ENCODE assay signal across 11 mouse cellular contexts in genomic region chr3:132983845-132984485, GRCm38 (mm10). TPM values are rescaled to one million over a fixed set of nuclear protein-coding genes. Genes with fewer than 3 reads are reported as not detected.
DNase-seq lines count a peak whose midpoint lies in the region; ATAC-seq lines count a peak whose summit lies in the region.
"Had no signal": no experiment of that assay in that cellular context is flagged by ENCODE, and none has a peak within 500 bp of the region (broad histone marks: within the 10 kb centered on the region; RNA-seq: fewer than 3 reads in every experiment).

No protein-coding gene starts in this region.

- no peak for ATAC-seq in hindbrain, embryonic 13.5 days (ENCODE audit: low FRiP score)
- peak; percentile 93 for ATAC-seq in intestine, embryonic 16.5 days
- ATAC-seq in monocyte, adult 5-6 weeks (replicated peaks; ENCODE audit: insufficient number of reproducible peaks, low FRiP score, low TSS enrichment, poor library complexity, severe bottlenecking), result no peak
- ATAC-seq: forebrain, embryonic 15.5 days had no signal

- peaks cover 9% of the 10 kb centered on the region; the same call in 1 of the 2 replicates for H3K36me3 ChIP-seq in hindbrain, embryonic 13.5 days
- peaks cover 48% of the 10 kb centered on the region for H3K36me3 ChIP-seq in hindbrain, embryonic 10.5 days
- no peaks in the 10 kb centered on the region for H3K36me3 ChIP-seq in intestine, embryonic 16.5 days (ENCODE audit: control insufficient read depth, insufficient read depth, low read length)
- H3K36me3 ChIP-seq: forebrain, embryonic 15.5 days; hindbrain, embryonic 15.5 days had no signal

- H3K4me3 ChIP-seq in hindbrain, embryonic 13.5 days, result no peak overlapping the region
- H3K4me3 ChIP-seq in hindbrain, embryonic 10.5 days, result no peak overlapping the region
- H3K4me3 ChIP-seq in intestine, embryonic 16.5 days (ENCODE audit: low read length), result no peak overlapping the region
- H3K4me3 ChIP-seq: forebrain, embryonic 15.5 days; hindbrain, embryonic 15.5 days had no signal

- peak overlapping the region; percentile 6; the same call in 1 of the 2 replicates for H3K27ac ChIP-seq in hindbrain, embryonic 13.5 days
- no peak overlapping the region for H3K27ac ChIP-seq in hindbrain, embryonic 10.5 days
- H3K27ac ChIP-seq in intestine, embryonic 16.5 days (ENCODE audit: low read length), result peak overlapping the region; percentile 43
- H3K27ac ChIP-seq: forebrain, embryonic 15.5 days; hindbrain, embryonic 15.5 days had no signal

- H3K9ac ChIP-seq in hindbrain, embryonic 13.5 days, result no peak overlapping the region
- H3K9ac ChIP-seq in intestine, embryonic 16.5 days (ENCODE audit: low read depth, low read length), result no peak overlapping the region
- H3K9ac ChIP-seq: forebrain, embryonic 15.5 days; hindbrain, embryonic 15.5 days had no signal

- H3K27me3 ChIP-seq in hindbrain, embryonic 13.5 days, result no peaks in the 10 kb centered on the region
- no peaks in the 10 kb centered on the region for H3K27me3 ChIP-seq in hindbrain, embryonic 10.5 days (ENCODE audit: insufficient read depth, poor library complexity, severe bottlenecking)
- no peaks in the 10 kb centered on the region for H3K27me3 ChIP-seq in intestine, embryonic 16.5 days (replicated peaks; ENCODE audit: control insufficient read depth, insufficient read depth, low read length)
- H3K27me3 ChIP-seq: forebrain, embryonic 15.5 days; hindbrain, embryonic 15.5 days had no signal

- 68% methylated on average over 4 of the region's 4 CpGs for WGBS in hindbrain, embryonic 13.5 days
- WGBS in hindbrain, embryonic 10.5 days, result 63% methylated on average over 4 of the region's 4 CpGs
- 18% methylated on average over 4 of the region's 4 CpGs for WGBS in intestine, embryonic 16.5 days

- no peak for DNase-seq in hindbrain, embryonic 10.5 days (ENCODE audit: low spot score)
- peak; percentile 65 for DNase-seq in NIH3T3 (ENCODE audit: low read depth)
- peak; percentile 66 for DNase-seq in lung, postnatal 36 days
- no peak for DNase-seq in cerebellum, adult 8-10 months
- DNase-seq in cerebellum, postnatal 10 days, result no peak
- DNase-seq: right cerebral cortex, postnatal 25 days had no signal

- H3K9me3 ChIP-seq in hindbrain, embryonic 13.5 days, result no peaks in the 10 kb centered on the region
- H3K9me3 ChIP-seq in hindbrain, embryonic 10.5 days, result no peaks in the 10 kb centered on the region
- no peaks in the 10 kb centered on the region for H3K9me3 ChIP-seq in intestine, embryonic 16.5 days (ENCODE audit: control insufficient read depth, low read length)
- H3K9me3 ChIP-seq: forebrain, embryonic 15.5 days; hindbrain, embryonic 15.5 days had no signal

- H3K4me1 ChIP-seq in hindbrain, embryonic 13.5 days (replicated peaks), result no peaks in the 10 kb centered on the region
- no peaks in the 10 kb centered on the region for H3K4me1 ChIP-seq in hindbrain, embryonic 10.5 days (replicated peaks)
- peaks cover 8% of the 10 kb centered on the region; the same call in 1 of the 2 replicates for H3K4me1 ChIP-seq in intestine, embryonic 16.5 days (ENCODE audit: control insufficient read depth, insufficient read depth, low read length)
- H3K4me1 ChIP-seq: forebrain, embryonic 15.5 days had no signal

- no peak overlapping the region for H3K4me2 ChIP-seq in hindbrain, embryonic 13.5 days
- H3K4me2 ChIP-seq in intestine, embryonic 16.5 days (ENCODE audit: low read depth, low read length), result no peak overlapping the region
- H3K4me2 ChIP-seq: forebrain, embryonic 15.5 days; hindbrain, embryonic 15.5 days had no signal

RNA-seq across cellular contexts. Expression of gene Npnt, which starts 33.9 kb away (rescaled TPM):
- 22.1 and 27.8 TPM in 2 replicates for polyA plus RNA-seq in hindbrain, embryonic 13.5 days (2015; fragmentation: Nextera tagmentation; extraction: Ambion mirVana)
- polyA plus RNA-seq in hindbrain, embryonic 10.5 days (2016; fragmentation: Nextera tagmentation; extraction: Ambion mirVana), result 13.2 and 15.3 TPM in 2 replicates
- polyA plus RNA-seq in intestine, embryonic 16.5 days (2015; fragmentation: Nextera tagmentation; extraction: Ambion mirVana), result 28.7 and 31.5 TPM in 2 replicates
- total RNA-seq in monocyte, adult 5-6 weeks (2017), result 0.19 TPM in 1 of 3 replicates, not detected in the others

Comparison
In these comparisons a context has a peak if more than half of its experiments do, and no peak if none do; other contexts are left out.
1. DNase-seq: peak in NIH3T3 (single experiment) and lung, postnatal 36 days (single experiment); none in hindbrain, embryonic 10.5 days (single experiment), cerebellum, adult 8-10 months (single experiment) and cerebellum, postnatal 10 days (0 of 2).